Mouse (Mus musculus): ENCODE measurements around the gene Car5b.

Car5b gene

GRCm38 (mm10) chrX:164027607-164028289 lies at the start of gene Car5b:
Car5b (minus strand) TSS chrX:164027997.
- DNase-seq (ENCODE audit: low spot score in 2 of 2) = peak; percentile 19 to 55

- DNase-seq (ENCODE audit: low spot score in 2 of 2) = peak; percentile 64 to 82
These were observed 48.4 kb upstream of the Car5b start, which contains the start of gene Siah1b for GRCm38 (mm10) chrX:164076040-164076775. Siah1b (minus strand) TSS chrX:164076493.

GRCm38 (mm10) chrX:164068968-164069367 lies 41.2 kb upstream of the Car5b start:
- no peak for DNase-seq (ENCODE audit: low spot score in 2 of 2)

GRCm38 (mm10) chrX:164066185-164066584 lies 38.4 kb upstream of the Car5b start:
- DNase-seq (ENCODE audit: low spot score in 2 of 2) = peak in 1 of 2 experiments; percentile 51

- DNase-seq (ENCODE audit: low spot score in 2 of 2) = no peak
These were observed 31.3 kb upstream of the Car5b start for GRCm38 (mm10) chrX:164059070-164059469.

GRCm38 (mm10) chrX:164058523-164058922 lies 30.7 kb upstream of the Car5b start:
- DNase-seq (ENCODE audit: low spot score in 2 of 2) = no peak

- no peak for DNase-seq (ENCODE audit: low spot score in 2 of 2)
These were observed 27.9 kb upstream of the Car5b start for GRCm38 (mm10) chrX:164055726-164056125.

GRCm38 (mm10) chrX:164046736-164047135 lies 18.9 kb upstream of the Car5b start:
- no peak for DNase-seq (ENCODE audit: low spot score in 2 of 2)

- no peak for DNase-seq (ENCODE audit: low spot score in 2 of 2)
These were observed 14.3 kb upstream of the Car5b start for GRCm38 (mm10) chrX:164042069-164042468.

GRCm38 (mm10) chrX:164038882-164039281 lies 11.1 kb upstream of the Car5b start:
- peak in 1 of 2 experiments; percentile 6 for DNase-seq (ENCODE audit: low spot score in 2 of 2)

GRCm38 (mm10) chrX:164035931-164036330 lies 8.1 kb upstream of the Car5b start:
- no peak for DNase-seq (ENCODE audit: low spot score in 2 of 2)

GRCm38 (mm10) chrX:164035401-164035800 lies 7.6 kb upstream of the Car5b start:
- DNase-seq (ENCODE audit: low spot score in 2 of 2) = no peak

GRCm38 (mm10) chrX:164032526-164032925 lies 4.7 kb upstream of the Car5b start:
- DNase-seq (ENCODE audit: low spot score in 2 of 2) = no peak

GRCm38 (mm10) chrX:164015636-164016035 lies 12.2 kb downstream of the Car5b start:
- DNase-seq (ENCODE audit: low spot score in 2 of 2) = no peak

- DNase-seq (ENCODE audit: low spot score in 2 of 2) = no peak
These were observed 12.8 kb downstream of the Car5b start for GRCm38 (mm10) chrX:164014956-164015355.

- no peak for DNase-seq (ENCODE audit: low spot score in 2 of 2)
These were observed 14.5 kb downstream of the Car5b start for GRCm38 (mm10) chrX:164013318-164013717.

- no peak for DNase-seq (ENCODE audit: low spot score in 2 of 2)
These were observed 23.0 kb downstream of the Car5b start for GRCm38 (mm10) chrX:164004809-164005208.

- DNase-seq (ENCODE audit: low spot score in 2 of 2) = no peak
These were observed 27.9 kb downstream of the Car5b start for GRCm38 (mm10) chrX:163999848-164000247.

- DNase-seq (ENCODE audit: low spot score in 2 of 2) = no peak
These were observed 31.0 kb downstream of the Car5b start for GRCm38 (mm10) chrX:163996754-163997153.

- DNase-seq (ENCODE audit: low spot score in 2 of 2) = no peak
These were observed 40.0 kb downstream of the Car5b start for GRCm38 (mm10) chrX:163987718-163988374.

GRCm38 (mm10) chrX:163982129-163982528 lies 45.7 kb downstream of the Car5b start:
- no peak for DNase-seq (ENCODE audit: low spot score in 2 of 2)

- DNase-seq (ENCODE audit: low spot score in 2 of 2) = no peak
These were observed 46.3 kb downstream of the Car5b start for GRCm38 (mm10) chrX:163981500-163981899.

- DNase-seq (ENCODE audit: low spot score in 2 of 2) = no peak
These were observed 46.7 kb downstream of the Car5b start for GRCm38 (mm10) chrX:163981092-163981491.

Measured in cerebellum, postnatal 4 days (tissue).